37 mouse cellular contexts compared by ENCODE assay signal in the genomic region with DNA sequence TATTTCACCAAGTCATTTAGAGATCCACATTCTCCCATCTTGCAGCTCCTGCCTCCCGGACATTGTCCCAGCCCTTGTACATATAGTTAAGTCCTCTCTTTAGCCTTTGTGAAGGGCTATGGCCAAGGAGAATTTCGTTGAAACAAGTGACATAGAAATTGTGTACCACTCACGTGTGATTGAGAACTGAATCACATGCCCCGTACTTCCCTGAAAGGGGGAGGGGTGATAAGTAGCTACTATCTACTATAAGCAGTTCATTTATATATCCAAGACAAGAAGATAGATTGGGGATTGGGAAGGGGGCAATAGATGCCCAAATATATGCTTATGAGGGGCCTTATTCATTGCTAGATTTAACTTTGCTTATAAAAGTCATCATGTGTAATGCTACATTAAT. TPM values are rescaled to one million over a fixed set of nuclear protein-coding genes. Genes with fewer than 3 reads are reported as not detected.
"Had no signal": no experiment of that assay in that cellular context is flagged by ENCODE, and none has a peak within 500 bp of the region (broad histone marks: within the 10 kb centered on the region; RNA-seq: fewer than 3 reads in every experiment).

No protein-coding gene starts in this region.

- ATAC-seq: liver, embryonic 12.5 days; liver, postnatal 0 days; lung, postnatal 0 days; midbrain, embryonic 13.5 days; midbrain, embryonic 15.5 days; midbrain, embryonic 16.5 days had no signal

- H3K9ac ChIP-seq: limb, embryonic 12.5 days; limb, embryonic 13.5 days; limb, embryonic 15.5 days; liver, embryonic 12.5 days; liver, embryonic 13.5 days; liver, embryonic 14.5 days; liver, embryonic 15.5 days; liver, postnatal 0 days; lung, embryonic 14.5 days; lung, embryonic 15.5 days; midbrain, embryonic 12.5 days; midbrain, embryonic 13.5 days; midbrain, embryonic 15.5 days; neural tube, embryonic 12.5 days had no signal

- DNase-seq: left cerebral cortex, postnatal 4 days; liver; liver, embryonic 13.5 days; liver, postnatal 0 days; lung, adult 18-20 months; lung, adult 2 months; lung, embryonic 14.5 days; lung, postnatal 10 days; lung, postnatal 14 days; lung, postnatal 36 days; lung, postnatal 4 days; midbrain, embryonic 14.5 days had no signal

- H3K27me3 ChIP-seq: limb, embryonic 12.5 days; limb, embryonic 13.5 days; limb, embryonic 15.5 days; lung, embryonic 15.5 days; midbrain, embryonic 15.5 days; neural tube, embryonic 12.5 days had no signal

- H3K4me1 ChIP-seq: limb, embryonic 12.5 days had no signal

- H3K27ac ChIP-seq: limb, embryonic 10.5 days; limb, embryonic 12.5 days; limb, embryonic 13.5 days; limb, embryonic 15.5 days; liver, embryonic 12.5 days; liver, embryonic 13.5 days; liver, embryonic 14.5 days; liver, embryonic 15.5 days; lung, embryonic 15.5 days; macrophage; midbrain, embryonic 10.5 days; midbrain, embryonic 12.5 days; midbrain, embryonic 13.5 days; midbrain, embryonic 15.5 days; neural tube, embryonic 12.5 days had no signal

- H3K36me3 ChIP-seq: limb, embryonic 10.5 days; limb, embryonic 12.5 days; limb, embryonic 13.5 days; limb, embryonic 15.5 days; liver, embryonic 12.5 days; liver, embryonic 13.5 days; liver, embryonic 15.5 days; lung, embryonic 15.5 days; midbrain, embryonic 10.5 days; midbrain, embryonic 12.5 days; midbrain, embryonic 13.5 days; midbrain, embryonic 15.5 days; neural tube, embryonic 12.5 days had no signal

- H3K9me3 ChIP-seq: limb, embryonic 10.5 days; limb, embryonic 12.5 days; limb, embryonic 13.5 days; limb, embryonic 15.5 days; liver, embryonic 12.5 days; liver, embryonic 13.5 days; liver, embryonic 15.5 days; lung, embryonic 15.5 days; megakaryocyte, embryonic 14.5 days; midbrain, embryonic 10.5 days; midbrain, embryonic 12.5 days; midbrain, embryonic 13.5 days; midbrain, embryonic 15.5 days; neural tube, embryonic 12.5 days had no signal

- H3K4me3 ChIP-seq: limb, embryonic 10.5 days; limb, embryonic 12.5 days; limb, embryonic 13.5 days; limb, embryonic 15.5 days; liver, embryonic 12.5 days; liver, embryonic 13.5 days; liver, embryonic 15.5 days; lung, embryonic 15.5 days; megakaryocyte, embryonic 14.5 days; midbrain, embryonic 10.5 days; midbrain, embryonic 12.5 days; midbrain, embryonic 13.5 days; midbrain, embryonic 15.5 days; myocyte; neural tube, embryonic 12.5 days had no signal

- H3K4me2 ChIP-seq: limb, embryonic 12.5 days; limb, embryonic 13.5 days; limb, embryonic 15.5 days; liver, embryonic 11.5 days; liver, embryonic 12.5 days; liver, embryonic 13.5 days; liver, embryonic 15.5 days; lung, embryonic 14.5 days; lung, embryonic 15.5 days; midbrain, embryonic 11.5 days; midbrain, embryonic 12.5 days; midbrain, embryonic 13.5 days; midbrain, embryonic 15.5 days; neural tube, embryonic 12.5 days had no signal

RNA-seq across cellular contexts. Expression of gene E130114P18Rik, which starts 10.9 kb away (rescaled TPM):
- total RNA-seq: liver, adult 2 months; megakaryocyte progenitor cell, adult 5-6 weeks; megakaryocyte, adult 5-6 weeks; megakaryocyte-erythroid progenitor cell, adult 5-6 weeks; monocyte, adult 5-6 weeks had no signal
- polyA plus RNA-seq: liver, adult 2 months; liver, embryonic 12.5 days; liver, embryonic 14.5 days; liver, postnatal 0 days; macrophage; myocyte had no signal
